Mouse (Mus musculus): ENCODE measurements around the gene Suco.

- TF ChIP-seq CTCF (IDR thresholded peaks at IDR 0.05; ENCODE audit: low read depth) (no peak), EP300 (IDR thresholded peaks at IDR 0.05; ENCODE audit: low read depth) (no peak)
Measured at GRCm38 (mm10) chr1:161907795-161908457, 31.4 kb upstream of the Suco start.
